Mouse (Mus musculus): Measurements from ENCODE around the gene Nthl1. TPM values are rescaled to one million over a fixed set of nuclear protein-coding genes. Genes with fewer than 3 reads are reported as not detected.

Gene Nthl1
- polyA plus RNA-seq, 1 experiment = 24.0 TPM

DNA sequence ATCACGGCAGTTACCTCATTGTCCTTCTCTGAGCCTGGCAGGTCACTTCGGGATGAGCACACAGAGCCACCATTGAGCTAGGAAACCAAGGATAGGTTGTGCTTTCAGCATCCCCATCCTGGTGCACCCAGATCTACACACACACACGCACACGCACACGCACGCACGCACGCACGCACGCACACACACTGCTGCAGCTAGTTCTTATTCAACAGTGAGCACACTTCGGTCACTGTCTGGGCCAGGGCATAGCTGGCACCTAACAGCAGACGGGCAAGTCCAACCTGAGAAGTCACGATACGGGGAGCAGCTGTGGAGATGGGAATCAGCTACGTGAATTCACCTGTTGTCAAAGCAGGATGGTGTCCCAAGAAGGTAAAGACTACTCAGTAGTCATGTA is 8.1 kb downstream of the Nthl1 start:
- no peak for TF ChIP-seq GATA1 (IDR thresholded peaks at IDR 0.05; ENCODE audit: low read length)

DNA sequence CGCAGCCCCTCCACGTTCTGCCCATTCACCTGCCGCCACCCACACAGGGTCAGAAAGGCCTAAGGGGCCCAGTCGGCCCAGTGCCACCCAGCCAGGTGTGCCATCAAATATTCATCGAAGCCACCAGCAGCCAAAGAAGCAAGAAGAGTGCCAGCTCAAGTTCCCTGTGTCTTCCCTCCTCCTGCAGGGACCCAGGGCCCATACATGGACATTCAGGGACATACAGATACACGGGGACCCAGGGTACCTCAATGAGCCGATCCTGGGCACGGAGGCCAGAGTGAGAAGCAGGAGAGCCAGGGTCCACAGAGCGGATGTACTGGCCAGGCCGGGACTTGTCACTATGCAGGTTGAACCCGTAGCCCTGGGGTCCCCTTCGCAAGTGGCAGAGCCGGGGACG is 9.5 kb downstream of the Nthl1 start:
- no peak for TF ChIP-seq GATA1 (IDR thresholded peaks at IDR 0.05; ENCODE audit: low read length)

DNA sequence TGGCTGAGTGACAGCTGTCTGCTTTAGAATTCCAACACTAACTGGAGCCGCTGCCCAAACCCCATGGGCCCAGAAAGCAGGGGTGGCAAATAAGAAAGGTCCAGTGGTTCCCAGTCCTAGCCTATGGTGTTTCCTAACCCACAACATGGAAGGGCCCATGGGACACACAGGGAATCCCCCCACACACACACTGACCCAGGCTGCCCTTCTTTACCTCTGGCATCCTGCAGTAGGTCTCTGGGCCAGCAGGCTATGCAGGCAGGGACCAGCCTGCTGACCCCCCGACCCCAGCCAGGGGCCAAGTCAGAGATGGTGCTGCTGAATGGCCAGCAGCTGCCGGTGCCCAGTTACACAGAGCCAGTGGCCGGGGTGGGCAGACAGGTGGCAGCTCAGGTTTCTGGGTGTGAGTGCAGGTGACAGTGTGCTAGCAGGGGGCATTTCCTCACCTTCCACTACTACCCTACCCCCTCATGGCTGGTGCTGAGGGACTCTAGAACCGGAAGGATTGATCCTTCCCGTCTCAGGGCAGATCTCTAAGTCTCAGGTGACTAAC is 10.4 kb downstream of the Nthl1 start:
- no peak for TF ChIP-seq GATA1 (IDR thresholded peaks at IDR 0.05; ENCODE audit: low read length)

DNA sequence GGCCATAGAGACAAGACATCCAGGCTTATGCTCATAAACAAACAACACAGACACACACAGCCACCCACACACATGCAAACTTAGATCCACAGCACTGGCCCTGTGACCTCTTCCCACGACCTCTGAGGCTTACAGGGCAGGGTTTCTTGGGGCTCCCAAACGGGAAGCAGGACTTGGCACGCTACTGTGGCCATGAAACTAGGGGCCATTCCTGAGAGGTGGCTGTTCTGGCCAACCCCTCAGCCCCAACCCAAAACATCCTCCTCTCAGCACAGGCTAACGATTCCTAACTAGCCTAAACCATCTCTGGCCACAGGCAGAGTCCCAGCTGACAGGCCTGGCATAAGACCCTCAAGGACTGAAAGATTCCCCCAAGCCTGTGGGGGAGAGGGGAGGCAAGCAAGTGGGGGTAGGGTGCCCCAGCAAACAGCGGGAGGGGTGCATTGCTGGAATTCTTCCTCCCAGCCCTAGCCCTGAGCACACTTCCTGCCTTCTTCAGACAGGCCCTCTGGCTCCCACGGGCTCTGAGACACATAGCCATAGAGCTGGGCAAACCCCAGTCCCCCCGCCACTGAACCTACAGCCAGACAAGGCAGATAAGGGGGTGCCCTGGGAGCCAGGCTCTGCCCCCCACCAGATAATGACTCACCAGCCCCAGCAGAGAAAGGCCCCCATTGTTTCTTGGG is 11.7 kb downstream of the Nthl1 start:
- no peak for TF ChIP-seq GATA1 (IDR thresholded peaks at IDR 0.05; ENCODE audit: low read length)

DNA sequence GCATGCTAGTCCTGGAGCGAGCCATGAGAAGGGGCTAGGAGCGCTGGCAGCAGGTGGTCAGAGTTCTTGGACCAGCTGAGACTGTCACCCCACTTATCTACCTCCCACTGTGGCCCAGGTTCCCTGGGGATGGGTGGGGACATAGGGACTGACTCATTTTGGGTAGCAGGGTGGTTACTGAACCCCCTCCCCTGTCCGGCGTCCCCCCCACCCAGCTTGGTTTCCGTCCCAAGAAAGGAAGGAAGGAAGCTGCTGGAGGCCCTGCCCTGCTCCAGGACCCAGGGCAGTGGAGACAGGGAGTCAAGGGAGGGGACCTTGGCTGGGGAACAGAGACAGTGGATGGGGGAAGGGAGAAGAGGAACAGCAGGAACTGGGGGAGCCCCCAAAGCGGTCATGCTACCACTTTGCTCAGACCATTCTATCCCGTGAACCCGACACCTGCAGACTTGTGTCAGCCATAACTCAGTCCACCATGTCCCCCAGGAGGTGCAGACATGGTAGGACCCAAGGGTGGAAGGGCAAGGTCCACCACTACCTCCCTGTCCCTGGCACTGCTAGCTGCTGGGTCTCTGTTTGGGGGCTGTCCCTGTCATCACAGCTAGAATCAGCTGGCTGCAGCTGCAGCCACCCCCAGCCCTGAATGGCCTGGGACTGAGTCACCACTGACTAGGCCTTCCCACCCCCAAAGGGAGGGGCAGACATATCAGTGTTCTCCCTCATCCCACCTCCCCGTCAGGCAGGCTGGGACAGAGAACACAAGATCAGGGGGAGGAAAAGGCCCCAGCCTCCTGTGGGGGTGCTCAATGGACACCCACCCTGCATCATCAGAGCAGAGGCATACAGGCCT is 12.6 kb downstream of the Nthl1 start:
- no peak for TF ChIP-seq GATA1 (IDR thresholded peaks at IDR 0.05; ENCODE audit: low read length)

DNA sequence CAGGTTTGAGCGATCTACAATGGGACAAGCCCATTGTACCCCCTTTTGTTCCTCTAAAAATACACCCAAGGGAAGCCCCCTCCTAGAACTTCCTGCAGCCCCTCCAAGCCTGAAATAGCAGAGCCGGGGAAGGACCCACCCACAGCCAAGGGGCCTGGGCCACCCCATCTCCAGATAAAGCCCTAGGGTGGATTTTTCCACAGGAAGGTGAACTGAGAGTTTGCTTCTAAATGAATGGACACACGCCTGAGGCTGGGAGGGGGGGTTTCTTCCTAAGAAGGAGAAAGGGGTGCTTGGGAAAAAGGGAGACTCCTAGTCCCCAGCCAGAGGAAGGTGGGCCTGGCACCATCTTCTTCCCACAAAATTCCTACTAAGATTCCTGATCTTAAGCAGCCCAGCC is 13.4 kb downstream of the Nthl1 start:
- TF ChIP-seq GATA1 (IDR thresholded peaks at IDR 0.05; ENCODE audit: low read length) = no peak

DNA sequence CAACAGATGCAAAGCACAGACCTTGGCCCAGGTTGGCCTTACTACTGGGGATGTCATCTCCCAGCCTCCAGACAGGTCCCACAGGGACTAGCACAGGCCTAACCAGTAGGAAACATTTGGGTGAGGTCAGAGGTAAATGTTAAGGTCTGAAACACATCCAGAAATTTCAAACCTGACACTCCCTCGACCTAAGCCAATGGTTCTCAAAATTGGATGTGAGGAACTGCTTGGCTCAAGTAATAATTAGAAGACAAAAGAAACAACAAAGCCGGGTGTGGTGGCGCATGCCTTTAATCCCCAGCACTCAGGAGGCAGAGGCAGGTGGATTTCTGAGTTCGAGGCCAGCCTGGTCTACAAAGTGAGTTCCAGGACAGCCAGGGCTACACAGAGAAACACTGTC is 13.9 kb downstream of the Nthl1 start:
- TF ChIP-seq GATA1 (IDR thresholded peaks at IDR 0.05; ENCODE audit: low read length) = no peak

DNA sequence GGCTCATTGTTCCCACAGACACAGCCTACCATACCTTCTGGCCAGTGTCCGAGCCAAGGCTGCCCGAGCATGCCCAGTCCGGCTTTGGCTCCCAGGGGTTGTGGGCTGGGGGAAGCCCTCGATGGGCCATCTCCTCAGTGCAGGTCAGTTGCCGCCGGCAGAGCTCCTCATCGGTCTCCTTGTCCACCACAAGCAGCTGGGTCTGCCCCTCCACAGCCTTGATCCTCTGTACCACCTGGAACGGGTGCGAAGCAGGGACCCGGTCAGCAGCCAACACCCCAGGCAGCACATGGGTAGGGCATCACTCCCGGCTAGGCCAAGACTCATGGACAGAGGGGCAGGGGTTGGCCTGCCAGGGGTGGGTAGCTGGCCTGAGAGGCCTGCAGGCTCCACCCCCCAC is 15.0 kb downstream of the Nthl1 start:
- no peak for TF ChIP-seq GATA1 (IDR thresholded peaks at IDR 0.05; ENCODE audit: low read length)

DNA sequence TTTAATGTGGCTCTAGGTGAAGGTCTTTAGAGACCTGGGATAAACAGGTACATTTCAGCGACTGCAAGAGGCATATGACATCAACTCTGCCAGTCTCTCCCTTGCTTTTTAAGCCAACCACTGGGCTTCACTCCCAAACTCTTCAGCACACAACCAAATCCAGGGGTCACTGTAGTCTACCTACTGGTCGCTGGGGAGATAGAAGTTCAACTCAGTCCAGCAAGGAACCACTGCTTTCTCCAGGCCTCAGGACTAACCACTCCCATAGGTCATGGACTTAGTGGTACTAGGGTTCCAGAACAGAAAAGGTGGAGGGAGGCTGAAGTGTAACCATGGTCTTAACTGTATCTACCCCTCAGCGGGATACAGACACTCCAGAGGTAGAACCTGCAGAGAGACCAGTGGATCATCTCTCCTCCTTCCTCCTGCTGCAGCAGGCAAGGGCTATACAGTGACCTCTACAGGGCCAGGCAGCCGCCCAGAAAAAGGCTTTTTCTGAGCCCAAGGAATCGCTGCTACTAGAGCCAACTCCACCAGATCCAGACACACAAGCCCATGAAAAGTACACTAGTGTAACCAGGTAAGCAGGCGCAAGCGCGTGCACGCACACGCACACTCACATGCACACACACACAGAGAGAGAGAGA is 16.4 kb downstream of the Nthl1 start:
- TF ChIP-seq GATA1 (IDR thresholded peaks at IDR 0.05; ENCODE audit: low read length) = no peak

DNA sequence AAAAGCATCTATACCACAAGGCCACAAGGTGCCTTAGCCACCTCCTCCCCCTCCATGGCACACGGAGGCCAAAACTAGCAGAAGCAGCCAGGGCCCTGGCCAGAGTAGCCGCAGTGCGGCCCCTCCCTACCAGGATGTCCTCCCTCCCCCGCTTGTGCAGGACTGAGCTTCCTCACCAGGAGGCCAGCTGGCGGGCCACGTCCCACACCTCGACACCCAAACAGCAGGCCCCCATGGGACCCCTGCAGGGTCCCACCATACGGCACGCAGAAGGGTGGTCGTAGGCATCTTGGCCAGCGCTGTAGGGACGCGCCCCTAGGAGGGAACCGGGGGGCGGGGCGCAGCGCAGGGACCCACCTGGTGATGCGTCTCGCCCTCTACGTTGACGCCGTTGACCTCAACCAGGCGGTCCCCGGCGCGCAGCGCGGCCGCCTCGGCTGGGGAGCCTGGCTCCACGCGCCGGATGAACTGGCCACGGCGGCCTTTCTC is 17.1 kb downstream of the Nthl1 start:
- no peak for TF ChIP-seq GATA1 (IDR thresholded peaks at IDR 0.05; ENCODE audit: low read length)

DNA sequence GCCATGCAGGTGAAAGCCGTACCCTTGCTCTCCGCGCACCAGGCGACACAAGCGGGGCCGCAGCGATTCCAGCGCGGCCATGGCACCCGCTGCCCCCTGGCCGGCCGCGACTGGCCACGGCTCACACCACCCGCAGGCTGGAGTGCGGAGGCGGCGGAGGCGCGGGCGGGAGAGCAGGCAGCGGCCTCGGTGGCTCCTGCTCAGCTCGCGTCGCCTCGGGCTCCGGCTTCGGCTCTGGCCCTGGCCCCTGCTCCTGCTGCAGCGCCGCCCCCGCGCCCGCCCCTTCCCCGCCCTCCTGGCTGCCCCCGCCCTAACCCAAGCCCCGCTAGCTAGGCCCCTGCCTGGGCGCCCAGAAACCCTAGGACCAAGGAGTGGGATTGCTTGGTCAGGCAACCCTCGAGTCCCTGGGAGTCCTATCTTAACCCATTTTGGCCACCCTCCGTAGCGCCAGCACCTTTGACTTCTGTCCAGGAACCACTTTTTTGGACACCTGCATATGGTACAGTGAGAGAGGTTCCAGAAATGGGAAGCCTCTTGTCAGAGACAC is 17.7 kb downstream of the Nthl1 start, which contains the start of gene Slc9a3r2:
TSS of gene Slc9a3r2 (minus strand) at position 258 of the 547 bp plus-strand sequence.
- TF ChIP-seq GATA1 (IDR thresholded peaks at IDR 0.05; ENCODE audit: low read length) = no peak

DNA sequence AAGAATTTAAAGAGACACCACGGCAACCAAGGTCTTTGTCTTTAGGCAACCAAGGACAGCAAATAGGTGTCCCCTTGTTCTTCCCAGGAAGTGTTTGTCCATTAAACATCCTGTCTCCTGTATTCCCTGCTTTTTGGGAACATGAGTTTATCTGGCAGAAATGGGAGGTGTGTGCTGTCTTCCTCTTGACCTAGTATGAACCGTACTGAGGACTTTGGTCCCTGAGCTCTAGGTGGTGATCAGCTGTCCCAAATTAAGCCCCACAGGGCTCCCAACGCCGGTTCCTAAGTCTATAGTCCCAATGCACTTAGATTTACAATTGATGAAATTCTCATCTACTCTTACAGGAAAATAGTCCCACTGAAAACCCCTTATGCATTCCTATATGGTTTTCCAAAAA is 18.3 kb downstream of the Nthl1 start:
- TF ChIP-seq GATA1 (IDR thresholded peaks at IDR 0.05; ENCODE audit: low read length) = no peak

DNA sequence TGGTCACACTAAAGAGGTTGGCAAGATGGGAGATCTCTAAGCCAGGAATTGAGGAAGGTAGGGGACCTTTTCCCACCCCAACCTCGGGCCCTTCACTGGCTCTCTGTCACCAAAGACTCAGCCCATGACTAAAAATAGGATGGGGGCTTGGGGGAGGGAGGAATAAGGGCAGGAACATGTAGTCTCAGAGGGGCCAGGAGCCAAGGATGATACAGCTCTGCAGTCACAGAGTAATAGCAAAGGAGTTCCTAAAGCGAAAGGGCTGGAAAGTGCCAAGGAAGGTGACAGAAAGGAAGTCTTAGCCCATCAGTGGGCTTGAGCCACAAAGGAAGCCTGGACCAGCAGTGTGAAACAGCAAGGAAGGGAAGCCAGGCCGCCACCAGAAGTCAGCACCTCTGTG is 19.4 kb downstream of the Nthl1 start:
- no peak for TF ChIP-seq GATA1 (IDR thresholded peaks at IDR 0.05; ENCODE audit: low read length)

DNA sequence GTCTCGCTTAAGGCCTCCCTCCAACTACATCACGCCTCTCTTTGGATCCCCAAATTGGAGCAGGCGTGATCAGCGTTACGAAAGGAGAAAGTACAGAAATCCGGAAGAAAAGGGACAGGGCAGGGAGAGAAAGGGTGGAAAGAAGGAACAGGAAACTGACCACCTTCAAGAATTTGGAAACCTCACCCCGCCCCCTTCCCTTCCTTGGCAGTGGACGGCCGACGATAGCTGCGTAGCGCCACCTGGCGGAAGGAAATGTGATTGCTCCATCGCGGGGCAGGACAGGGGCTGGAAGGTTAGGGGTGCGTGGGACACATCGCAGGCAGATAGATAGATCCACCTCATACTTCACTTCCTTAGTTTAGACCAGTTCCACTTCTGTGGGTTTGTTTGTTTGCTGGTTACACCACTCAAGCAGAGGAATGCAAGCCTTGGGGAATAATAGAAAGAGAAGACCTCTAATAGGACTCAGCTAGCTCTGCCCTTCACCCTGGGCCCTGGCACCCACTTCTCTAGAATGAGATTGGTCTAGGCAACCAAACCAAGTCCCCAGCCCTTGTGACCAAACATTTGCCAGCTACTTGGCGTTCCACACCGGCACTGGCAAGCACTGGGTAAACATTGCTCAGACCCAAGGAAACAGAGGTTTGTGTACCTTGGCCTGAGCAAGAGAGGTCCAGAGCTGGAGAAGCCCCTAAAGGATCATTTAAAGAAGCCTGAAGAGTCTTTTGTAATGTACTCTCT is 21.7 kb downstream of the Nthl1 start:
- TF ChIP-seq GATA1 (IDR thresholded peaks at IDR 0.05; ENCODE audit: low read length) = no peak

DNA sequence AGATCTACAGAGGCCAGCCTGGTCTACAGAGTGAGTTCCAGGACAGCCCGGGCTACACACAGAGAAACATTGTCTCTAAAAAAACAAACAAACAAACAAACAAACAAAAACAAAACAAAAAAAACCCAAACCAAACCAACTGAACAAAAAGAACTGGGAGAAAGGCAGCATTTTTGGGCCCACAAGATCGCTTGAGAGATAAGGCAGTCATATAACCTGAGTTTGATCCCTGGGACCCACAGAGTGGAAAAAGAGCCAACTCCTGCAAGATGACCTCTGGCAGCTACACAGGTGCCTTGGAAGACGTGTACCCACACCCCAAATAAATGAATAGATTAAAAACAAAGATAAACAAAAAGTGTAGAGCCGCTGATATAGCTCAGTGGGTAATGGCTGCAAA is 22.5 kb downstream of the Nthl1 start:
- no peak for TF ChIP-seq GATA1 (IDR thresholded peaks at IDR 0.05; ENCODE audit: low read length)
